Mouse (Mus musculus) stomach, postnatal 0 days (tissue): Measurements from ENCODE around the gene Zfp683. TPM values are rescaled to one million over a fixed set of nuclear protein-coding genes. Genes with fewer than 3 reads are reported as not detected.

Source experiments
- ATAC-seq: fragments of 200-750 bp; cut with Nextera tagmentation; 2 replicates; pipeline ENCODE4 v1.8.0; 2017; ENCODE audit not compliant: low FRiP score, low TSS enrichment
- DNase-seq: peaks from one replicate; pipeline ENCODE4 v3.0.0-alpha.2; 2016; ENCODE audit warnings: low spot score
- H3K27ac ChIP-seq: fragments of 300-500 bp; sonication (generic); replicated peaks from 2 replicates; pipeline ENCODE4 v1.5.1; 2014; ENCODE audit warnings: mild to moderate bottlenecking, control low read depth
- H3K27me3 ChIP-seq: fragments of 300-500 bp; sonication (generic); 2 replicates; pipeline ENCODE4 v1.6.1; 2014; ENCODE audit warnings: low read length; ENCODE audit not compliant: control insufficient read depth, insufficient read depth
- H3K36me3 ChIP-seq: fragments of 300-500 bp; sonication (generic); 2 replicates; pipeline ENCODE4 v1.6.1; 2014; ENCODE audit warnings: low read length, mixed read lengths; ENCODE audit not compliant: control insufficient read depth, insufficient read depth
- H3K4me1 ChIP-seq: fragments of 300-500 bp; sonication (generic); replicated peaks from 2 replicates; pipeline ENCODE4 v1.6.1; 2014; ENCODE audit warnings: antibody characterized with exemption; ENCODE audit not compliant: control insufficient read depth, insufficient read depth
- H3K4me2 ChIP-seq: fragments of 300-500 bp; sonication (generic); replicated peaks from 2 replicates; pipeline ENCODE4 v1.6.1; 2014; ENCODE audit warnings: low read depth, mild to moderate bottlenecking, control low read depth, moderate library complexity
- H3K4me3 ChIP-seq: fragments of 300-500 bp; sonication (generic); 2 replicates; pipeline ENCODE4 v1.5.1; 2014; ENCODE audit warnings: low read depth, low read length, control low read depth
- H3K9ac ChIP-seq: fragments of 300-500 bp; sonication (generic); 2 replicates; pipeline ENCODE4 v1.6.1; 2014; ENCODE audit warnings: mild to moderate bottlenecking, low read length, control low read depth, mixed read lengths
- H3K9me3 ChIP-seq: fragments of 300-500 bp; sonication (generic); 2 replicates; pipeline ENCODE4 v1.6.1; 2016; ENCODE audit warnings: low read length; ENCODE audit not compliant: control insufficient read depth
- CTCF ChIP-seq: IDR thresholded peaks from 2 replicates; pipeline ENCODE4 v1.5.1; 2016; ENCODE audit warnings: antibody characterized with exemption, low read depth, mild to moderate bottlenecking, moderate library complexity
- EP300 ChIP-seq: optimal IDR thresholded peaks from 2 replicates; pipeline ENCODE3; 2016; ENCODE audit warnings: antibody characterized with exemption
- WGBS: fragments of 180-500 bp; shearing (Covaris S2); extraction: QIAGEN DNeasy Blood & Tissue Kit; methylation state at CpG from one replicate; pipeline ENCODE4 v1.1.7; 2014; 5-methylcytosine and 5-hydroxymethylcytosine counted together
- polyA plus RNA-seq: library from polyadenylated mRNA; unstranded; fragments of >200 nt; fragmentation: Nextera tagmentation; extraction: Ambion mirVana; gene quantifications from 2 replicates; pipeline ENCODE4 v1.2.1, GENCODE M21; 2015

Zfp683 gene
- polyA plus RNA-seq, 1 experiment from 2014 or later = not detected

- WGBS = 37% methylated on average over 9 of the region's 9 CpGs
- Histone ChIP-seq H3K4me1 (no peaks in the 10 kb centered on the region), H3K27ac (no peak overlapping the region), H3K9ac (no peak overlapping the region), H3K4me2 (no peak overlapping the region), H3K27me3 (no peaks in the 10 kb centered on the region), H3K4me3 (no peak overlapping the region), H3K36me3 (no peaks in the 10 kb centered on the region), H3K9me3 (no peaks in the 10 kb centered on the region)
- no peak for ATAC-seq
- TF ChIP-seq EP300 (no peak), CTCF (no peak)
- DNase-seq = peak; percentile 49
Measured at GRCm38 (mm10) chr4:134041317-134042123, 12.1 kb upstream of the Zfp683 start.

- Histone ChIP-seq H3K9ac (no peak overlapping the region), H3K4me3 (no peak overlapping the region), H3K4me1 (no peaks in the 10 kb centered on the region), H3K9me3 (no peaks in the 10 kb centered on the region), H3K27ac (no peak overlapping the region), H3K27me3 (no peaks in the 10 kb centered on the region), H3K4me2 (no peak overlapping the region), H3K36me3 (no peaks in the 10 kb centered on the region)
- no peak for TF ChIP-seq CTCF
- ATAC-seq = no peak
- DNase-seq = no peak
- 65% methylated on average over 2 of the region's 2 CpGs for WGBS
Measured at GRCm38 (mm10) chr4:134043041-134043440, 10.6 kb upstream of the Zfp683 start.

- Histone ChIP-seq H3K9me3 (no peaks in the 10 kb centered on the region), H3K4me1 (no peaks in the 10 kb centered on the region), H3K27me3 (no peaks in the 10 kb centered on the region), H3K4me2 (no peak overlapping the region), H3K36me3 (no peaks in the 10 kb centered on the region), H3K4me3 (no peak overlapping the region), H3K27ac (no peak overlapping the region), H3K9ac (no peak overlapping the region)
- 53% methylated on average over 5 of the region's 5 CpGs for WGBS
- DNase-seq (no peak), ATAC-seq (no peak)
- TF ChIP-seq EP300 (no peak), CTCF (no peak)
Measured at GRCm38 (mm10) chr4:134047648-134048047, 6.0 kb upstream of the Zfp683 start.

DNA sequence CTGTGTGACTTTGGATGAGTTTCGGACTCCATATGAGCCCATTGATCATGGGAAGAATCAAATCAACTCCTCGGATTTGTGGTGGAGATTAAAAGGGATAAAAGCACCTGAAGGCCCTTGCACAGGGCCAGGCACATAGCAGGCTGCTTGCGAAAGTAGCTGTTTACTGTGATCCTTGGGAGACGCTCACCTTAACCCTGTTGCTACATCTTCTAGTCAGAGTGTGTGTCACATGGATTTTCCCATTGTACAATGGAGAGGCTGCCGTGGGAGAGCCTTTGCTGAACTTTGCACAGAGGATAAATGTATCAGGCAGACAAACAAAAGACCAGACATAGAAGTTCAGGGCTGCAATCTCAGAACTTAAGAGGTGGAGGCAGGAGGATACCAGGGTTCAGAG is 1.7 kb upstream of the Zfp683 start:
- WGBS = 75% methylated on average over 5 of the region's 5 CpGs
- no peak for DNase-seq
- no peaks in the 10 kb centered on the region for H3K4me1 ChIP-seq
- no peaks in the 10 kb centered on the region for H3K9me3 ChIP-seq
- H3K27me3 ChIP-seq = no peaks in the 10 kb centered on the region
- H3K4me3 ChIP-seq = no peak overlapping the region
- no peaks in the 10 kb centered on the region for H3K36me3 ChIP-seq
- H3K27ac ChIP-seq = no peak overlapping the region
- TF ChIP-seq EP300 (no peak), CTCF (no peak)
- ATAC-seq = no peak
- H3K9ac ChIP-seq = no peak overlapping the region
- no peak overlapping the region for H3K4me2 ChIP-seq

DNA sequence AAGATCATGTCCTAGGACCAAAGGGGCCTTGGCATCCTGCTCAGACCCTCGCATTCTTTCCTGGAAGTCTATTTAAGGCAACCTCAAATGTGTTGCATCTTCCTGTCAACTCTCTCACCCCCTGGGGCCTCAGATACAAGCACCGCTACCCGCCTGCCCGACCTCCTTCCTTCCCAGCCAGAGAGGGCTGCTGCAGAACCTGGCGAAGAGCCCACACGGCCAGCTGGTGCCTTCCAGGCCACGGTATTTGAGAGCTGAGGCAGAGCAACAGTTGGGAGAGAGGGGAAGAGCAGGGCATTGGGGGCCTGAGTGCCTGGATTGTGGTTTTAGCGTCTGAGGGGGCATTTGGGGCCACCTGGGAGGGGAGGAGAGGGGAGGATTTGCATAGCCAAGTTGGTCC is 1.1 kb upstream of the Zfp683 start:
- Histone ChIP-seq H3K27ac (no peak overlapping the region), H3K9me3 (no peaks in the 10 kb centered on the region), H3K4me1 (no peaks in the 10 kb centered on the region), H3K9ac (no peak overlapping the region), H3K4me2 (no peak overlapping the region), H3K4me3 (no peak overlapping the region), H3K36me3 (no peaks in the 10 kb centered on the region), H3K27me3 (no peaks in the 10 kb centered on the region)
- peak; percentile 36 for DNase-seq
- TF ChIP-seq EP300 (no peak), CTCF (no peak)
- ATAC-seq = no peak
- WGBS = 29% methylated on average over 8 of the region's 8 CpGs

DNA sequence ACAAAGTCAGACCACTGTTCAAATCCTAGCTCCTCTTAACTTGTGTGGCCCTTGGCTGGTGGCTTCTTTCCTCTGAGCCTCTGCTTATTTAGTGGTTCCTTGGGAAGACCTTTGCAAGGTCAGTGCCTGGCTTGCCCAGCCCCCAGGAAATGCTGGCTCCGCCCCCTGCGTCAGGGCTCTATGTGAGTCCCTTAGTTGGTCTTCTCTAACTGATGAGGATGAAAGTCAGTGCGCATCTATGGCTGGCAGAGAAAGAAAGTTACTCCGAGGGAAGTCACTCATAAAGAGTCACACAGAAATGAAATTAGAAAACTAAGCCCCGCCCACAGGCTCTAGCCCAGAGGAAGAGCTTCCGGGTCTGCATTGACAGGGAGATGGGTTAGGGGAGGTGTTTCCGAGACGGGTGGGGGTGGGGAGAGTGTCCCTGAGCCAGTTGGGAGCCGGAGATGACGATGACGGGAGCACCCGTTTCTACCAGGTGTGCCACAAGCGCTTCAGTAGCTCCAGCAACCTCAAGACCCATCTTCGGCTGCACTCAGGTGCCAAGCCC is 4.6 kb downstream of the Zfp683 start:
- H3K4me1 ChIP-seq = no peaks in the 10 kb centered on the region
- H3K36me3 ChIP-seq = no peaks in the 10 kb centered on the region
- TF ChIP-seq CTCF = no peak
- TF ChIP-seq EP300 = no peak
- H3K9ac ChIP-seq = no peak overlapping the region
- H3K4me2 ChIP-seq = peak overlapping the region; percentile 11; the same call in 1 of the 2 replicates
- DNase-seq (no peak), ATAC-seq (no peak)
- H3K27me3 ChIP-seq = no peaks in the 10 kb centered on the region; the same call in 1 of the 2 replicates
- H3K9me3 ChIP-seq = no peaks in the 10 kb centered on the region
- WGBS = 27% methylated on average over 14 of the region's 14 CpGs
- H3K27ac ChIP-seq = no peak overlapping the region
- H3K4me3 ChIP-seq = no peak overlapping the region
